In genomic region chr1:105327789-105328188, GRCm38 (mm10) we compare ENCODE assay signal across 35 mouse cellular contexts. TPM values are rescaled to one million over a fixed set of nuclear protein-coding genes. Genes with fewer than 3 reads are reported as not detected.
"Had no signal": no experiment of that assay in that cellular context is flagged by ENCODE, and none has a peak within 500 bp of the region (broad histone marks: within the 10 kb centered on the region; RNA-seq: fewer than 3 reads in every experiment).

No protein-coding gene starts in this region.

- H3K4me1 ChIP-seq: heart, embryonic 12.5 days; heart, embryonic 13.5 days; heart, embryonic 15.5 days; hindbrain, embryonic 10.5 days; hindbrain, embryonic 12.5 days; hindbrain, embryonic 15.5 days; intestine, embryonic 15.5 days; kidney, embryonic 15.5 days had no signal

- H3K9me3 ChIP-seq: heart, embryonic 12.5 days; heart, embryonic 13.5 days; heart, embryonic 15.5 days; hindbrain, embryonic 10.5 days; hindbrain, embryonic 12.5 days; hindbrain, embryonic 13.5 days; hindbrain, embryonic 15.5 days; intestine, embryonic 15.5 days; kidney, embryonic 15.5 days had no signal

- H3K27me3 ChIP-seq: heart, embryonic 12.5 days; heart, embryonic 13.5 days; heart, embryonic 15.5 days; hindbrain, embryonic 12.5 days; hindbrain, embryonic 13.5 days; hindbrain, embryonic 15.5 days; intestine, embryonic 15.5 days; kidney, embryonic 15.5 days had no signal

- H3K4me2 ChIP-seq: heart, embryonic 12.5 days; heart, embryonic 13.5 days; heart, embryonic 15.5 days; hindbrain, embryonic 12.5 days; hindbrain, embryonic 13.5 days; hindbrain, embryonic 14.5 days; hindbrain, embryonic 15.5 days; intestine, embryonic 15.5 days; kidney, embryonic 15.5 days had no signal

- H3K9ac ChIP-seq: heart, embryonic 12.5 days; heart, embryonic 13.5 days; heart, embryonic 15.5 days; hindbrain, embryonic 12.5 days; hindbrain, embryonic 13.5 days; hindbrain, embryonic 14.5 days; hindbrain, embryonic 15.5 days; intestine, embryonic 15.5 days; kidney, embryonic 15.5 days had no signal

- H3K36me3 ChIP-seq: heart, embryonic 12.5 days; heart, embryonic 13.5 days; heart, embryonic 15.5 days; hindbrain, embryonic 10.5 days; hindbrain, embryonic 12.5 days; hindbrain, embryonic 13.5 days; hindbrain, embryonic 15.5 days; intestine, embryonic 15.5 days; kidney, embryonic 15.5 days had no signal

- H3K27ac ChIP-seq: heart, embryonic 13.5 days; heart, embryonic 15.5 days; hindbrain, embryonic 10.5 days; hindbrain, embryonic 12.5 days; hindbrain, embryonic 13.5 days; hindbrain, embryonic 14.5 days; hindbrain, embryonic 15.5 days; hindbrain, postnatal 0 days; intestine, embryonic 15.5 days; kidney, embryonic 15.5 days; kidney, postnatal 0 days; layer of hippocampus, adult 2 months; left cerebral cortex, adult 2 months had no signal

- DNase-seq: heart, postnatal 10 days; heart, postnatal 14 days; heart, postnatal 36 days; heart, postnatal 4 days; kidney, adult 11 months; kidney, adult 18-20 months; kidney, adult 2 months; kidney, adult 8-10 months; kidney, adult 9 months; kidney, postnatal 10 days; kidney, postnatal 14 days; kidney, postnatal 25 days; kidney, postnatal 36 days; kidney, postnatal 4 days; layer of hippocampus, adult 9-11 months; layer of hippocampus, postnatal 36 days had no signal

- ATAC-seq: hindbrain, embryonic 16.5 days; hindbrain, postnatal 0 days; inflammation-experienced regulatory T-cells, adult 6 months; intestine, embryonic 15.5 days; intestine, embryonic 16.5 days; intestine, postnatal 0 days had no signal

- H3K4me3 ChIP-seq: heart, embryonic 12.5 days; heart, embryonic 13.5 days; heart, embryonic 15.5 days; hindbrain, embryonic 10.5 days; hindbrain, embryonic 12.5 days; hindbrain, embryonic 13.5 days; hindbrain, embryonic 15.5 days; intestine, embryonic 15.5 days; kidney, embryonic 15.5 days; layer of hippocampus, adult 2 months; left cerebral cortex, adult 2 months had no signal

RNA-seq across cellular contexts. Expression of gene Rnf152, which starts 28.7 kb away (rescaled TPM):
- total RNA-seq: hematopoietic stem cell, adult 5-6 weeks had no signal
